Mouse (Mus musculus): ENCODE measurements around the gene Avil. TPM values are rescaled to one million over a fixed set of nuclear protein-coding genes. Genes with fewer than 3 reads are reported as not detected.

Avil gene
- polyA plus RNA-seq, 1 experiment from 2014 or later, result 0.18 TPM

DNA sequence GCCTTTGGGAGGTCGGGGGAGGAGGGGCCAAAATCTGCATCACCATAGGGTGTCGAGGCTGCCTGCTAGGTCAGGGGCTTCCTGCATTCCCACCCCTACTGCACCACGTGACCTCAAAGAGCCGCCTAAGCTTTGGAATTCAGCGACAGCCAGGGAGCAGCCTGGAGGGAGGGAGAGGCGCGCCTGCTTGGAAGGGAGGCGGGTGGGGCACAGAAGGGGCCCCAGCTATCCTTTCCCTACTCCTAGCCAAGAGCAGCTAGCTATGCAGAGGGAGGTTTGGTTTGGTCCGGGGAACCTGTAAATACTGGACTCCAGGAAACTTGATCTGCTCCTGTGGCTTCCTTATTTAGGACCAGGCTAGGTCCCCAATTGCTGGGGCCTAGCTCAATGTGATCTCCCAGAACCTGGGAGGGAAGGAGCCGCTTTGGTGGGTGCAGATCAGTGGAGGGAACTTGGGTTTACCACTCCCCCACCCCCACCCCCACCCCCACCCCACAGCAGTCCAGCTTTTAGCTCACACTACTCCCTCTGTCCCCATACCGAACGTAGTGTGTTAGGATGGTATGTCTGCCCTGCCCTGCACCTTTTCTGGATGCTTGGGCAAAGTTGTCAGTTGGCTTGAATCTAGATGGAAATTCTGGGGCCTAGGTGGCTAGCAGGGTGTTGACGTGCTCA, 28.3 kb upstream of the Avil start:
- Histone ChIP-seq H3K27me3 (replicated peaks) (peaks cover 34% of the 10 kb centered on the region), H3K9me3 (replicated peaks) (no peaks in the 10 kb centered on the region), H3K4me2 (peak overlapping the region; percentile 35), H3K4me3 (no peak overlapping the region), H3K9ac (no peak overlapping the region), H3K4me1 (peaks cover 25% of the 10 kb centered on the region), H3K36me3 (no peaks in the 10 kb centered on the region), H3K27ac (peak overlapping the region; percentile 74)
- WGBS (ENCODE audit: insufficient replicate concordance), result 36% methylated on average over 13 of the region's 13 CpGs
- peak; percentile 79 for ATAC-seq

DNA sequence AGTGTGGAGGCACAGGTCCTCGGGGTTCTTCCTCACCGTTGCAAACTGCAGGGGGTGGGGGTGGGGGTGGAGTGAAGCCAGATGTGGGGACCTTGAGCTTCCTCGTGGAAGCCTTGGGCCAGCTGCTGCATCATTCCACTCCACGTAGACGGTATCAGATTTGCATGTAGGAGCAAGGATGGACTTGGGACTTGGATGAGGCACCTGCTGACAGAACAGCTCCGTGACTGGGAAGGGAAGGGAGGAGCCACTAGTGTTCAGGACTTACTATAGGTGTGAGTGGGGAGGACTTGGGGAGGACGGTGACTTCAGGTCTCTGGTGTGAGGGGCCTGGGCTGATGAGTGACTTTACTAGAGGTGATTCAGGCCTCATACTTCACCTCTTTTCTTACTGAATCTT, 27.5 kb upstream of the Avil start:
- Histone ChIP-seq H3K4me1 (peaks cover 30% of the 10 kb centered on the region), H3K4me3 (no peak overlapping the region), H3K27me3 (replicated peaks) (peaks cover 34% of the 10 kb centered on the region), H3K9ac (no peak overlapping the region), H3K27ac (no peak overlapping the region), H3K4me2 (no peak overlapping the region), H3K9me3 (replicated peaks) (no peaks in the 10 kb centered on the region), H3K36me3 (no peaks in the 10 kb centered on the region)
- WGBS (ENCODE audit: insufficient replicate concordance), result 45% methylated on average over 7 of the region's 7 CpGs
- ATAC-seq, result no peak

DNA sequence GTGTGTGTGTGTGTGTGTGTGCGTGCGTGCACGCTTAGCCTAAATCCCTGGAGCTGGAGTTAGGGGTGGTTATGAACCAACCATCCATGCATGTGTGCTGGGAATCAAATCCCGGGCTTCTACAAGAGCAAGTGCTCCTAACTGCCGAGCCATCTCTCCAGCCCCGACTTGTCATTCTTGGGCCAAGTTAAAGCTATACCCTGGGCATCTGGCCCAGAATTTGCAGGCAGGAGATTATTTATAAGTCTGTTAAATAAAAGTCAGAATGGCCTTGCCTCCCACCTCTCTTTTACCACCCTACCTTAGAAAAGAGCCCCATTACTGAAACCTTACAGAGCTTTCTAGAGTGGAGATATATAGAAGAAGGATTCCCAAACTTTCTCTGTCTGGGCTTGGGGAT, 24.8 kb upstream of the Avil start:
- Histone ChIP-seq H3K27ac (no peak overlapping the region), H3K9ac (no peak overlapping the region), H3K36me3 (no peaks in the 10 kb centered on the region), H3K4me1 (peaks cover 43% of the 10 kb centered on the region), H3K9me3 (replicated peaks) (no peaks in the 10 kb centered on the region), H3K4me3 (no peak overlapping the region), H3K4me2 (no peak overlapping the region), H3K27me3 (replicated peaks) (peaks cover 34% of the 10 kb centered on the region)
- WGBS (ENCODE audit: insufficient replicate concordance), result 81% methylated on average over 6 of the region's 6 CpGs
- ATAC-seq, result no peak

DNA sequence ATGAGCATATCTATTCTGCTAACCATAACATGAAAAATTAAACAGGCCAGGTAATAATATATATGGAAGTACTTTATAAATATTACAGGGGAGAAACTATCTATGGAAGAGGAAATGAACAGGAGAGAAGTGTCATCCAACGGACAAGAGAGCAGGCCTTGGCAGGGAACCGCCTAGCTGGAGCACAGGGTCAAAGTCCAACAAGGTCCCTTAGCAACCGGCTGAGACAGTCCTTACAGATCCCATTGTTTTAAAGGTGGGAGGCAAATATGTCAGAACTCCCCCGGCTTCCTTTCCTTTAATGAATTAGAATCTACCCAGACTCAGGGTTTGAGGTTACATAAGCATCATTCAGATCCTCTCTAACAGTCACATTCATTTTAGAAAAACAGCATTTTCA, 23.4 kb upstream of the Avil start:
- 55% methylated on average over 4 of the region's 4 CpGs for WGBS (ENCODE audit: insufficient replicate concordance)
- Histone ChIP-seq H3K9me3 (replicated peaks) (no peaks in the 10 kb centered on the region), H3K27ac (no peak overlapping the region), H3K36me3 (0 out of 2 replicates have a peak, but pooled peaks cover 2% of the 10 kb centered on the region), H3K27me3 (replicated peaks) (peaks cover 29% of the 10 kb centered on the region), H3K4me3 (no peak overlapping the region), H3K9ac (no peak overlapping the region), H3K4me2 (no peak overlapping the region), H3K4me1 (peaks cover 44% of the 10 kb centered on the region)
- ATAC-seq, result no peak

DNA sequence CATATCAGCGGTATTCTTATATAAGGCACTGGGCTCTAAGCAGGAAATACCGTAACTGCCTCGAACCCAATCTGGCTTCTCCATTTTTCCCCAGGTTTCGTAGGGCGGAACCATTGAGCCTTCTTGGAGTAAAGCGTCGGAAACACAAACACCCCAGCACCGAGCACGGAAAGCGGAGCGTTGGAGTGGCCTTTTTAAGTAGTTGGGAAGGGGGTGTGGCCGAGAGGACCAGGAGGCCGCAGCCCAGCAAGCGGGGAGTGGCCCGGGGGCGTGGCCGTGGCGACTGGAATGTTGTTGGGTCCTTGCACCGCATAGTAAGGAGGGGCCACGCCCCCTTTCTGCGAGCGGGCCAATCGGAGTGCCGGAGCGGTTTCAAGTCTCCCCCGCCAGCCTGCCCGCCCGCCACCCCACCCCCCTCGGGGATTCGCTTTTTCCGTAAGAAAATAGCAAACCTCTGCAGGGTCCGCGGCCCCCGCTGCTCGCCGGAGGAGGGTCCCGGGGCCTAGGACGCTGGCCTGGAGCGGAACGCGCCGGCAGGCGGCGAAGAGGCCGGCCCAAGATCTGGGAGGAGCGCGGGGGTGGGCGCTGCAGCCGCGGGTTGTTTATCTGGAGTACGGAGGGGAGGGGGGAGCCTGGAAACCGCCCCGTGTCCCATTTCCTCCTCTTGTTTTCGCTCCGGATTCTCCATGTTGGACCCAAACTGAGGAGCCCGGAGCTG, 22.1 kb upstream of the Avil start, which contains the start of gene Ctdsp2:
TSS of gene Ctdsp2 (plus strand) at position 441 of the 718 bp plus-strand sequence.
- Histone ChIP-seq H3K27me3 (replicated peaks) (peaks cover 16% of the 10 kb centered on the region), H3K27ac (peak within 1 kb of the TSS; percentile 91), H3K9ac (peak within 1 kb of the TSS; percentile 95), H3K4me3 (peak within 1 kb of the TSS; percentile 99), H3K36me3 (peaks cover 6% of the 10 kb centered on the region; the same call in 1 of the 2 replicates), H3K4me1 (peaks cover 46% of the 10 kb centered on the region), H3K4me2 (peak within 1 kb of the TSS; percentile 97), H3K9me3 (replicated peaks) (no peaks in the 10 kb centered on the region)
- peak; percentile 92 for ATAC-seq
- WGBS (ENCODE audit: insufficient replicate concordance), result under 1% methylated on average over 52 of the region's 56 CpGs

DNA sequence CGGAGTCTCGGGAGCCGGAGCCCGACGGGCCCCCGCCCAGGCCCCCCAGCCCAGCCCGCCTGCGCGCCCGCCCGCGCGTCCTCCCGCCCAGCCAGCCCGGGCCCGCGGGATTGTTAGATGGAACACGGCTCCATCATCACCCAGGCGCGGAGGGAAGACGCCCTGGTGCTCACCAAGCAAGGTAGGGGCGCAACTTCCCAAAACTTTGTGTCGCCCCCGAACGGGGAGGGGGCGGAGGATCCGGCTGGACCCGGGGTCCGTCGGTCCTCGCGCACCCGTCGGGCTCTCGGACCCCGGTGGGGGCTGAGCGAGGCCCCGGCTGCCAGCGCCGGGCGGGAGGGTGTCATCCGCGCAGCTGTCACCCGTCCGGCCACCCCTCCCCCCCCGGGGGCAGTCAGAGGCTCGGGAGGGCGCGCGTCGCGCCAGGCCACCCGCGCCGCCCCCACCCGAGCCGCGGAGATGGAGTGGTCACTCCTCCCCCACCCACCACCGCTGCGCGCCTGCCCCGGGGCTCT, 21.3 kb upstream of the Avil start:
- Histone ChIP-seq H3K4me2 (peak overlapping the region; percentile 97), H3K27ac (peak overlapping the region; percentile 91), H3K9ac (peak overlapping the region; percentile 95), H3K4me3 (peak overlapping the region; percentile 99), H3K9me3 (replicated peaks) (no peaks in the 10 kb centered on the region), H3K27me3 (replicated peaks) (peaks cover 16% of the 10 kb centered on the region), H3K36me3 (peaks cover 13% of the 10 kb centered on the region; the same call in 1 of the 2 replicates), H3K4me1 (peaks cover 53% of the 10 kb centered on the region)
- WGBS (ENCODE audit: insufficient replicate concordance), result under 1% methylated on average over 46 of the region's 62 CpGs
- peak; percentile 31; the same call in 1 of the 2 replicates for ATAC-seq

DNA sequence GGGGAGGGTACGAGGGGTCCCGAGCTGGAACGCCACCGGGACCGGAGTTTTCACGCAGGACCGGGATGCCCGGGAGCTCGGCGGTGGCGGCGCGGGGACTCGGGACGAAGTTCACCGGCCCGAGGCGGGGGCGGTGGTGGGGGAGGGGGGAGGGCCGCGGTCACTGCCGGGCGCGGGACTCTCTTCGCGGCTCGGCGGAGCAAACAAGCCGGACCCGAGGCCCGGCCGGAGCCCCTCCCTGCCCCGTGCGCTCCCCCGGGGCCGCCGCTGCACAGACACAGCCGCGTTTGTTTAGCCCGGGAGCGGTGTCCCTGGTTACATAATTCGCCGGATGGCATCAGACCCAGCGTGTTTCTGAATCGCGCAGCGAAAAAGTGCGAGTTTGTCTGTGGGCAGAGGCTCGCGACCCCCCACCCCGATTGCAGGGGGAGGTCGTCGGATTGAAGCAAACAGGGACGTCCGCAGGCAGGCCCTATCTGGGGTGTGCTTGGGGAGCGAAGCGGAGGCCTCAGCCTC, 20.8 kb upstream of the Avil start:
- Histone ChIP-seq H3K27ac (peak overlapping the region; percentile 91), H3K27me3 (replicated peaks) (peaks cover 16% of the 10 kb centered on the region), H3K4me2 (peak overlapping the region; percentile 97), H3K36me3 (peaks cover 14% of the 10 kb centered on the region; the same call in 1 of the 2 replicates), H3K4me3 (peak overlapping the region; percentile 99), H3K4me1 (peaks cover 58% of the 10 kb centered on the region), H3K9me3 (replicated peaks) (no peaks in the 10 kb centered on the region), H3K9ac (peak overlapping the region; percentile 95)
- ATAC-seq, result no peak
- WGBS (ENCODE audit: insufficient replicate concordance), result under 1% methylated on average over 46 of the region's 57 CpGs

DNA sequence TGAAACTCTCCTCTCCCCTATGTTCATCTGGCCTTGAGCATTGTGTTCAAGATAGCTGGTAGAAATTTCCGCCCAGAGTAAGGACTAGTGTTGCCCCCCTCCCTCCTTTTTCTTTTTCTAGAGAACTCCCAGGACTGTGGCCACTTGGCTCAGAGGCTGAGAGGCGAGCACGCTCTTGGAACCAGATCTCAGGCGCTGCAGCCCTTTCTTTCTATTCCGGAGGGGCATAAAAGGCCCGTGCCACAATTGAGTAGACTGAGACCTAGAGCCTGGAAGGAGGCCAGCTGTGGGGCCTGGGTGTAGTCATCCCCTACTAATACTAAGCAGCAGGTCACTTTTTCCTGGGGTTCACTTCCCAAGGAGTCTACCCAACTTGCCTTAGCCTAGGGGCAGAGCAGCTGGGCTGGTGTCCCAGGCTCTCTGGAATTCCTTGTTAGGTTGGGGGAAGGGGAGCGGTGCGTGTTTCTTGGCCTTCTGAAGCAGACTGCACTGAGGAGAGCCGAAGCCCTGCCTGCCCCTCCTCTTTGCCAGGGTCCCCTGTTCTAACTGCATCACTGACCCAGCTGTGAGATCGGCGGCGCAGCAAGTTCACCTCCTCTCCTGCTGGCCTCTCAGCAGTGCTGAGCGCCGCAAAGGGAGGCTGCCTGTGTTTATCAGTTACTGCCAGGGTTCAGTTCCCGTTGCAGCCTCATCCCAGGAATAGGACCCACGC, 20.1 kb upstream of the Avil start:
- H3K9me3 ChIP-seq (replicated peaks), result no peaks in the 10 kb centered on the region
- peak overlapping the region; percentile 91 for H3K27ac ChIP-seq
- peaks cover 13% of the 10 kb centered on the region for H3K27me3 ChIP-seq (replicated peaks)
- H3K4me1 ChIP-seq, result peaks cover 64% of the 10 kb centered on the region
- WGBS (ENCODE audit: insufficient replicate concordance), result 16% methylated on average over 16 of the region's 16 CpGs
- no peak for ATAC-seq
- peak overlapping the region; percentile 99 for H3K4me3 ChIP-seq
- H3K4me2 ChIP-seq, result peak overlapping the region; percentile 97
- H3K36me3 ChIP-seq, result peaks cover 19% of the 10 kb centered on the region; the same call in 1 of the 2 replicates
- peak overlapping the region; percentile 95 for H3K9ac ChIP-seq

DNA sequence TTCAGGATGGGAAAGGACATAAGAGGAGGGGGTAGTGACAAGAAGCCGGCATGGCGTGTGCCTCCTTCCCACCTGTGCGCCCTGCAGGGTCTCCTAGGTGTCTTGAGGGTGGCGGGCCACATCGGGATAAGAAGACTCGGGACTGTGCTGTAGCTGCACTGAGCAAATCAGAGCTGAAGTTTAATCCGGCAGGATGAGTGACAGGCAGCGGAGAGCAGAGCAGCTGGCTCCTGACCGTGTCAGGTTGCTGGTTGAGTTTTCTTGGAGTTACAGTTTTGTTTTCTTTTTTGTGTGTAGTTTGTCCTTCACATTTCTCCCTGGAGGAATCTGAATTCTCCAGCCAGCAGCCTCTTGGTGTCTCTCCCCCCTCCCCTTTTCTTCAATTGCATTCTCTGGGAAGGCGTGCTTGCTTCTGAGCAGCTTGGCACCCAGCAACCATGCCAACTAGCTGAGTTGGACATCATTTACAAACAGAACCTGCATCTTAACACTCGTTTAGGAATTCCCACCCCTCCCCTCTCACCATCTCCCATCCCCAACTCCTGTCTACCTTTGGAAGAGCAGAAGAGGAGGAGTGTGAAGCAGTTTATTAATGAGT, 19.5 kb upstream of the Avil start:
- peaks cover 19% of the 10 kb centered on the region; the same call in 1 of the 2 replicates for H3K36me3 ChIP-seq
- WGBS (ENCODE audit: insufficient replicate concordance), result 55% methylated on average over 11 of the region's 11 CpGs
- H3K4me2 ChIP-seq, result peak overlapping the region; percentile 97
- H3K4me1 ChIP-seq, result peaks cover 69% of the 10 kb centered on the region
- no peak for ATAC-seq
- H3K9me3 ChIP-seq (replicated peaks), result no peaks in the 10 kb centered on the region
- H3K27me3 ChIP-seq (replicated peaks), result peaks cover 7% of the 10 kb centered on the region
- peak overlapping the region; percentile 95 for H3K9ac ChIP-seq
- peak overlapping the region; percentile 91 for H3K27ac ChIP-seq
- peak overlapping the region; percentile 99 for H3K4me3 ChIP-seq

DNA sequence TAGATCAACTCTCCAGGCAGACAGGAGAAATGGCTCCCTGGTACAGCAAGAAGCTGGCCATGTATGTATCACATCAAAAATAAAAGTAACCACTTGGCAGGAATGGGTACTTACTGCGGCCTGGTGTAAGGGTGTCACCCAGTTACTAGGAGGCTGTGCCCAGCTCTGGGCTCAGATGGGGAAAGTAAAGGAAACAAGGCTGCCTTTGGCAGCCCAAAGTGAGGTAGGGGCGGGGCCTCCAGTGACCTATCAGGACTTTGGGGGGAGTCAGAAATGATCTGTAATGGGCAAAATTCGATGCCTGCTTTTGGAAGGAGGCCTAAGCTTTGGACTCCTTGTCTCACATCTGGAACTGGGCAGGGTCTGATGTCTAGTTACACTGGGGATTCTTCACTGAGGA, 18.8 kb upstream of the Avil start:
- no peaks in the 10 kb centered on the region for H3K27me3 ChIP-seq (replicated peaks)
- H3K4me3 ChIP-seq, result peak overlapping the region; percentile 99; the same call in 1 of the 2 replicates
- peaks cover 76% of the 10 kb centered on the region for H3K4me1 ChIP-seq
- no peaks in the 10 kb centered on the region for H3K9me3 ChIP-seq (replicated peaks)
- no peak overlapping the region for H3K9ac ChIP-seq
- peak overlapping the region; percentile 97 for H3K4me2 ChIP-seq
- peaks cover 19% of the 10 kb centered on the region; the same call in 1 of the 2 replicates for H3K36me3 ChIP-seq
- 0 out of 2 replicates have a peak overlapping the region, but pooled peaks have one; percentile 25 for H3K27ac ChIP-seq
- WGBS (ENCODE audit: insufficient replicate concordance), result 68% methylated on average over 3 of the region's 3 CpGs
- ATAC-seq, result no peak

DNA sequence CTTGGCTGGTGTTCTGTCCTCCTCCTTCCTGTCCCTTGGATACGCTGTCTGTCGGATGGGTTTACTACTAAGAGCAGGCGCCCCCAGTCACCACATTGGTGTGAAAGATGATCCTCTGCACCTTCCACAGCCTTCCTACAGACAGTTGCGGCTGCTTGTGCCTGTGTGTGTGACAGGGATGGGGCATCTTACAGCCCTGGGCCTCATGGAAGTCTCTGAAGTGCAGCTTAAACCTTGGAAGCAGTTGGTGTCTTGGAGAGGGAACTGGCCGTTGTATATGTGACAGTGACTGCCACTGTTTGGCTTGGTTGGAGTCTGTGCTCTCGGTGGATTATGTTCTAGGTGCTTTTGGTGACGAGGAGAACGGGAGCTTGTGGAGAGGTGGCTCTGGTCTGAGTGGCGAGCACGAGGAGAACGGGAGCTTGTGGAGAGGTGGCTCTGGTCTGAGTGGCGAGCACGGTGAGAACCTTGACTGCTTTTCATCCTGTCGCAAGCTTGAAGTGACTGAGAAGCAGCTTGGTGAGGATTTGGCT, 17.2 kb upstream of the Avil start:
- WGBS (ENCODE audit: insufficient replicate concordance), result 65% methylated on average over 14 of the region's 14 CpGs
- ATAC-seq, result no peak
- Histone ChIP-seq H3K4me2 (peak overlapping the region; percentile 26; the same call in 1 of the 2 replicates), H3K27ac (peak overlapping the region; percentile 34; the same call in 1 of the 2 replicates), H3K4me1 (peaks cover 84% of the 10 kb centered on the region), H3K4me3 (no peak overlapping the region), H3K36me3 (peaks cover 19% of the 10 kb centered on the region; the same call in 1 of the 2 replicates), H3K27me3 (replicated peaks) (no peaks in the 10 kb centered on the region), H3K9me3 (replicated peaks) (no peaks in the 10 kb centered on the region), H3K9ac (0 out of 2 replicates have a peak overlapping the region, but pooled peaks have one; percentile 15)
